ENCODE assay signal across 7 mouse cellular contexts in genomic region chr7:89980485-89981422, GRCm38 (mm10). TPM values are rescaled to one million over a fixed set of nuclear protein-coding genes. Genes with fewer than 3 reads are reported as not detected.
DNase-seq lines count a peak whose midpoint lies in the region; ATAC-seq lines count a peak whose summit lies in the region.

TSS of gene Eed (minus strand) at chr7:89980983.

- peak within 1 kb of the TSS; percentile 66 for H3K4me2 ChIP-seq in embryonic facial prominence, embryonic 11.5 days (ENCODE audit: low read depth, low read length)
- peak within 1 kb of the TSS; percentile 44 for H3K4me2 ChIP-seq in limb, embryonic 11.5 days (ENCODE audit: low read depth, severe bottlenecking)
- H3K4me2 ChIP-seq in midbrain, embryonic 14.5 days (ENCODE audit: low read length), result peak within 1 kb of the TSS; percentile 87

- peak; percentile 85 for ATAC-seq in embryonic facial prominence, embryonic 11.5 days (replicated peaks; ENCODE audit: insufficient number of reproducible peaks, low FRiP score, low TSS enrichment, low read depth)
- peak; percentile 88 for ATAC-seq in limb, embryonic 11.5 days (ENCODE audit: insufficient number of reproducible peaks, low FRiP score, low TSS enrichment, low read depth)
- ATAC-seq in midbrain, embryonic 14.5 days (ENCODE audit: low FRiP score, low TSS enrichment), result peak; percentile 92

- WGBS in embryonic facial prominence, embryonic 11.5 days, result under 1% methylated on average over 86 of the region's 87 CpGs
- WGBS in limb, embryonic 11.5 days, result under 1% methylated on average over 87 of the region's 87 CpGs
- WGBS in midbrain, embryonic 14.5 days, result under 1% methylated on average over 87 of the region's 87 CpGs

- H3K9me3 ChIP-seq in embryonic facial prominence, embryonic 11.5 days (replicated peaks; ENCODE audit: control insufficient read depth, low read length), result no peaks in the 10 kb centered on the region
- H3K9me3 ChIP-seq in limb, embryonic 11.5 days (ENCODE audit: control insufficient read depth, low read length), result no peaks in the 10 kb centered on the region
- H3K9me3 ChIP-seq in midbrain, embryonic 14.5 days (ENCODE audit: control insufficient read depth, low read length), result no peaks in the 10 kb centered on the region

- peak within 1 kb of the TSS; percentile 91 for H3K9ac ChIP-seq in embryonic facial prominence, embryonic 11.5 days (replicated peaks; ENCODE audit: low read length)
- peak within 1 kb of the TSS; percentile 93 for H3K9ac ChIP-seq in limb, embryonic 11.5 days (ENCODE audit: low read length)
- H3K9ac ChIP-seq in midbrain, embryonic 14.5 days (replicated peaks; ENCODE audit: low read length), result peak within 1 kb of the TSS; percentile 89

- peak; percentile 98 for DNase-seq in adrenal gland, postnatal 14 days
- peak; percentile 96 for DNase-seq in embryonic facial prominence, embryonic 11.5 days (ENCODE audit: low spot score)
- peak; percentile 99 for DNase-seq in heart, adult 11 months
- DNase-seq in kidney, adult 18-20 months, result peak; percentile 94
- peak; percentile 96 for DNase-seq in limb, embryonic 11.5 days (ENCODE audit: low spot score)
- peak; percentile 98 for DNase-seq in midbrain, embryonic 14.5 days
- peak; percentile 90 to 91 for DNase-seq in spleen, adult 18-20 months

- no peaks in the 10 kb centered on the region for H3K27me3 ChIP-seq in embryonic facial prominence, embryonic 11.5 days (ENCODE audit: control insufficient read depth, insufficient read depth, low read length)
- no peaks in the 10 kb centered on the region for H3K27me3 ChIP-seq in limb, embryonic 11.5 days (ENCODE audit: control insufficient read depth, insufficient read depth, low read length)
- no peaks in the 10 kb centered on the region for H3K27me3 ChIP-seq in midbrain, embryonic 14.5 days (ENCODE audit: control insufficient read depth, insufficient read depth, low read length)

- no peaks in the 10 kb centered on the region for H3K4me1 ChIP-seq in embryonic facial prominence, embryonic 11.5 days (ENCODE audit: control insufficient read depth, insufficient read depth, low read length)
- peaks cover 5% of the 10 kb centered on the region; the same call in 1 of the 2 replicates for H3K4me1 ChIP-seq in limb, embryonic 11.5 days (ENCODE audit: control insufficient read depth, insufficient read depth, low read length)
- peaks cover 17% of the 10 kb centered on the region; the same call in 1 of the 2 replicates for H3K4me1 ChIP-seq in midbrain, embryonic 14.5 days (ENCODE audit: control insufficient read depth, insufficient read depth, low read length)

- H3K36me3 ChIP-seq in embryonic facial prominence, embryonic 11.5 days (replicated peaks; ENCODE audit: control insufficient read depth, insufficient read depth, low read depth, low read length), result peaks cover 1% of the 10 kb centered on the region; the same call in 1 of the 2 replicates
- no peaks in the 10 kb centered on the region for H3K36me3 ChIP-seq in limb, embryonic 11.5 days (ENCODE audit: control insufficient read depth, insufficient read depth, low read length)
- H3K36me3 ChIP-seq in midbrain, embryonic 14.5 days (ENCODE audit: control insufficient read depth, insufficient read depth, low read length), result peaks cover 5% of the 10 kb centered on the region

- peak within 1 kb of the TSS; percentile 77 for H3K4me3 ChIP-seq in embryonic facial prominence, embryonic 11.5 days (ENCODE audit: low read depth, low read length)
- H3K4me3 ChIP-seq in limb, embryonic 11.5 days (ENCODE audit: low read depth, low read length), result peak within 1 kb of the TSS; percentile 80
- H3K4me3 ChIP-seq in midbrain, embryonic 14.5 days (replicated peaks; ENCODE audit: low read depth, low read length), result peak within 1 kb of the TSS; percentile 81

- H3K27ac ChIP-seq in embryonic facial prominence, embryonic 11.5 days (replicated peaks; ENCODE audit: low read depth, low read length), result peak within 1 kb of the TSS; percentile 99
- peak within 1 kb of the TSS; percentile 99 for H3K27ac ChIP-seq in limb, embryonic 11.5 days (replicated peaks; ENCODE audit: low read depth, low read length)
- H3K27ac ChIP-seq in midbrain, embryonic 14.5 days (replicated peaks; ENCODE audit: low read depth, low read length), result peak within 1 kb of the TSS; percentile 99

RNA-seq across cellular contexts. Expression of gene Eed, which starts in this region (rescaled TPM):
- 53.0 and 63.1 TPM in 2 replicates for total RNA-seq in adrenal gland, postnatal 14 days (2021)
- 93.2 and 100 TPM in 2 replicates for polyA plus RNA-seq in embryonic facial prominence, embryonic 11.5 days (2014; fragmentation: Nextera tagmentation; extraction: Ambion mirVana)
- polyA plus RNA-seq in limb, embryonic 11.5 days (2014; fragmentation: Nextera tagmentation; extraction: Ambion mirVana), result 93.3 and 98.1 TPM in 2 replicates
- 29.2 and 32.9 TPM in 2 replicates for polyA plus RNA-seq in midbrain, embryonic 14.5 days (2014; fragmentation: Nextera tagmentation; extraction: Ambion mirVana)

Comparison
In these comparisons a context has a peak if more than half of its experiments do, and no peak if none do; other contexts are left out.
1. Peak in every context shown above with its lines: DNase-seq, ATAC-seq, H3K4me3 ChIP-seq and H3K27ac ChIP-seq.